Mouse (Mus musculus) heart, adult 2 months (tissue): ENCODE data around the gene Gm45337.

ENCODE experiments used
- CTCF ChIP-seq: fragments of 200-600 bp; IDR thresholded peaks from 2 replicates; pipeline ENCODE4 v1.8.1; 2022; ENCODE audit warnings: antibody characterized with exemption, mild to moderate bottlenecking, moderate library complexity
- EP300 ChIP-seq: fragments of 200-500 bp; IDR thresholded peaks from 2 replicates; pipeline ENCODE4 v1.6.1; 2011; ENCODE audit warnings: low read depth, low read length, control low read depth; ENCODE audit not compliant: insufficient read depth
- POLR2A ChIP-seq: fragments of 200-500 bp; IDR thresholded peaks from 2 replicates; pipeline ENCODE4 v1.6.1; 2011; ENCODE audit warnings: mild to moderate bottlenecking, low read depth, low read length, control low read depth; ENCODE audit not compliant: insufficient read depth

GRCm38 (mm10) chr7:142181021-142181420, 36.6 kb upstream of the Gm45337 start:
- TF ChIP-seq CTCF (no peak), EP300 (no peak), POLR2A (no peak)
